Mouse (Mus musculus): Measurements from ENCODE around the gene Ntsr2.
"Not testable (repeated sequence)": the region's sequence is repeated elsewhere in the genome, so short reads cannot be mapped to it uniquely, and the experiment has no call there.

Gene Ntsr2

GRCm38 (mm10) chr12:16648273-16648672 lies 4.9 kb upstream of the Ntsr2 start:
- in situ Hi-C loops (cut with MboI, MseI), result no loop called here

GRCm38 (mm10) chr12:16649819-16650218 lies 3.4 kb upstream of the Ntsr2 start:
- in situ Hi-C loops (cut with MboI, MseI), result no loop called here

DNA sequence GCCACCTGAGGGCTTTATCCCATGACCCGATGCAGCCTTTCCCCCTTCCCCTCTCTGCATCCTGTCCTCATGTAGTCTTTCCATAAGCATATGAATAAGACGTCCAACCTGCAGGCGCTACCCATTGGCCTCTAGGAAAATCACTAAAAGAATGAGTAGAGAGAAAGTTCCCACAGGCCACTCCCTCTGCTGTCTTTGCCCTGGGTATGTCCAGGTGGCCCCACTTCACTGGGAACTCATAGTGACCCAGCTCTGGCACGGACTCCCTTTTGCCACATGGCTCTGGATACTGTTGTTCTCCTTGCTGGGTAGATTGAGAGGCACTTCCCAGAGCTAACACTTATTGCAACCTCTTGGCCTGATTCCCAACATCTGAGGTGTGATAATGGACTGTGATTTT lies 2.4 kb downstream of the Ntsr2 start:
- in situ Hi-C loops (cut with MboI, MseI), result no loop called here

DNA sequence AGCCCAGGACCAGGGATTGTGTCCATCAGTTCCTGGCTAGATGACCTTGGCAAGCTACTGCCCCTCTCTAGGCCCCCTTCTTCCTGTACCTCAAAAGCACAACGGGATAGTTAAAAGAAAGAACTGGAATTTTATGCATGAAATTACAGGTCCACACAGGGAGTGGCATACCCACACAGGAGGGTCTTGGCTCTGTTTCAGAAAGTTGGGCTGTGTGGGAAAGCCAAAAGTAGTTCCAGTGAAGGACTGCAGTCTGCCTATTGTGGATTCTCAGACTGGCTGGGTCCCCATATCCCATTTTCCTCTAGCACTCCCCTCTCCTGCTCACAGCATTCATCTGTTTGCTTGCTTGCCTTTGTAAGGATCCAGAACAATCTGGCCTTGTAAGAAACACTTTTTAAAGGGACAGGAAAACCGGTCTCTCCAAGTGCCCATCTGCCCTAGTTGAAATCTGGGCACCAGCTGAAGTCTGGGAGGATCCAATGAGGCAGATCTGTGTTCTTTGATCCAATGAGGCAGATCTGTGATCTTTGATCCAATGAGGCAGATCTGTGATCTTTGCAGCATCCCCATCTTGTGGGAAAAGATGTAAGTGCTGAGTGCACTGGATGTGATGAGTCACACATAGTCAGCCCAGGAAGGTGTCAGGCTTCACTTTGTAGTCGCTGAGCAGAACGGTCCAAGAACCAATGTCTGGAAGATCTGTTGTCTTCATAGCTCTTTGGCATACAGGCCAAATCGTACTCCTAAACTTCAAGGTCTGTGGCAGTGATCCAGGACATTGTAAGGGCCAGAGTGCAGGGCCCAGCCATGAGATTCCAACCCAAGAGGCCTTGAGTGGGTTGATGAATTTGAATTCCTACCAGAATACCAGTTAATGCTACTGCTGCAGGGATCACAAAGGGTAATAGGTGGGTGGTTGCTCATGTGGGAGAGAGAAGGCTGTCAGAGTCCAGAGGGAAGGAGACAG lies 4.0 kb downstream of the Ntsr2 start:
- in situ Hi-C loops (cut with MboI, MseI), result no loop called here

- in situ Hi-C loops (cut with MboI, MseI), result no loop called here
These were observed 8.3 kb downstream of the Ntsr2 start for GRCm38 (mm10) chr12:16661459-16661858.

DNA sequence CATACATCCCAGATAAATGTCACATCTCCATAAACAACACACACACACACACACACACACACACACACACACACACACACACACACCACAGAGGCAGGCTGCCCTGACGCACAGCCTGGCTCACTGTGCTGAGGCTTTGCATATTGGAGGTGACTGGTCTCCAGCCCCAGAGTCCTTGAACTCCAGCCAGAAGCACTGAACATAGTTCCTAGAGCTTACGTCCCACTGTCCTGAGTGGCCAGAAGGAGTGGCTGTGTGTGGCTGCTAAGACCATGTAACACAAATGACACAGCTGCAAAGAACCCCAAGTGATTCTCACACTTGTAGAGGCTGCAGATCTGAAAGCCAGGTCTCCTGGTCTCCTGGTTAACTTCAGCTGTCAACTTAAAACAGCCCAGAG lies 8.8 kb downstream of the Ntsr2 start:
- in situ Hi-C loops (cut with MboI, MseI), result no loop called here

DNA sequence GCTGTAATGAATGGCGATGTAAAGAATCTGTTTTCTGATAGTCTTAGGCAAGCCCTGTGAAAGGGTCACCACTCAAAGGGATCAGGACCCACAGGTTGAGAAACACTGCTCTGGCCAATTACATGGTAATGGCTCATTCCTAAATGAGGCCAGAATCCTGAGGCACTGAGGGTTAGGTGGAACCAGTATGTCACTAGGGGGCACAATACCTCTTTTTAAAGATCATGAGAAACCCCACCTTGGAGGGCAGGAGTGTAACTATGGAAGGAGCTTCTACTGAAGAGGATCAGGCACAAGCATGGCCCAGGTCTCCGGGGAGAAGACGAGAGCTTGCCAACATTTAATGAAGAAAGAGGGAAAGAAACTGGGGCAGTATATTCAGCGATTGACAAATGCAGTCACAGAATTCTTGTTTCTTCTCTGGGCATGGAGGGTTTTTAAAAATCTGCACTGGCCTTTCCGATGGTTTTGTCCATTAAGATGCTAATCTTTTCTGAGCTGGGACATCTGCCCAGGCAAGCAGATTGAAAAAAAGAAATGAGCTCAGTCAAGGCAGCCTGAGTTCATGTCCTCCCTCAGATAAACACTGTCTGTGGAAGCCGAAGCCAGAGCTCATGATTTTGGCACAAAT lies 9.9 kb downstream of the Ntsr2 start:
- in situ Hi-C loops (cut with MboI, MseI), result no loop called here

DNA sequence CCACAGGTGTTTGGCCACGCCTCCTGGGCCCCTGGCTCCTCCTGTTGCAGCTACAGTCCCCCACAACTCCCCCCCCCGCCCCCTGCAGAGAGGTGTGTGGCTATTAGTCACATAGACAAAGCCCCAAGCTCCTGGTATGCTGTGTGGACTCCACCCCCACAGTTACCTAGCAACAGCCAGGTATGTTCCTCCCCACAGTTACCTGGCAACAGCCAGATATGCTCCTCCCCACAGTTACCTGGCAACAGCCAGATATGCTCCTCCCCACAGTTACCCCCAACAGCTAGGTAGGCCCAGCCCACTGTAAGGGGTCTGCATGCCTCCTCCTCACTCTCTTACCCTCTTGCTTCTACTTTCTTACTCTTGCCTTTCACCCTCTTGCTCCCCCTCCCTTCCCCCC lies 11.8 kb downstream of the Ntsr2 start:
- in situ Hi-C loops (cut with MboI, MseI), result no loop called here

DNA sequence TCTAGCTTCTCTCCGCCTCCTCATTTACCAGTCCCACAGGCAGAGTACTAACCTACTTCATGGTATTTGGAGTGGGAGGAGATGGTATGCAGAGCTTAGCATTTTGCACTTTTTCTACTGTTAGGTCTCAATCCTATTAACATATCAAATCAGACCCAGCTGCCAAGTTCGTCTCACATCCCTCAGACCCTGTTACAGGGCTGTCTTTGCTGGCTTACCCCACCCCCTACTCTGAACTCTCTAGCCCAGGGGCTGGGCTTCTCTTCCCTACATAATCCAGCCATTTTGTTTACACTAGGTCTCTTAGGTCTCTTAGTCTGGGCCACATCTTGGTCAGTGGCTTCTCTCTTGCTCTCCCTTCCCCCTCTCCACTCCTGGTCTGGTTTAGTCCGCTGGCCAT lies 16.0 kb downstream of the Ntsr2 start:
- in situ Hi-C loops (cut with MboI, MseI), result no loop called here

DNA sequence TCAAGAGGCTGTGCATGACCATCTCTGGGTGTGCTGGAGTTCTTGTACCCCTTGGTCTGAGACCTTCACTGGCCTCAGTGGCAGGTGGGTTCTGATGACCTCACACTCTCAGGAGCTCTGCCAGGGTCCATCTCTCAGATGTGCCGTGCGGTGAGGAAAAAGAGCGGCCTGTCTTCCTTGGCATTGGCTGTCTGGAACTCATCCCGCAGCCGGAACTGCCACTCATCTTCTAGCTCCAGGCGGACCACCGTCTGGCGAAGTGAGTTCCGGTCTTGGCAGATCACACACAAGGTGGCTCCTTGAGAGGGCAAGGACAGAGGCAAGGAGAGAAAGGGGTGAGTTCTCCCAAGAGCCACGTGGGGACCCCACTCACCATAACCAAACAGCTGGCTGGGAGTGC lies 19.1 kb downstream of the Ntsr2 start:
- in situ Hi-C loops (cut with MboI, MseI), result no loop called here

DNA sequence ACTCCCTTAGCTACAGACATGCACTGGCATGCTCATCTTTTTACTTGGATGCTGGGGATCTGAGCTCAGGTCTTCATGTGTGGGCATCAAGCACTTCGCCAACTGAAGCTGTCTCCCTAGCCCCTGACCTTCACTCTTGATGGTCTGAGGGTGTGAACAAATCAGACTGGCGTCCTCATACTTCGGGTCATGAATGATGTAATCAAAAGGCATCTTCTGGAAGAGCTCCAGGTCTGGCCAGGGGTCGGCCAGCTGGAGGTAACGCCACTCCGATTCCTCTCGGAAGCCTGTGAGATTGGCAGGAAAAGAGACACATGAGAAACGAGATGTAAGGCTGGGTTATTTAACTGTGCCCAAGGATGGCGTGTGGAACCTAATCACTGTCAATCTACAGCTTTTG lies 37.4 kb downstream of the Ntsr2 start:
- in situ Hi-C loops (cut with MboI, MseI), result no loop called here

- in situ Hi-C loops (cut with MboI, MseI), result no loop called here
These were observed 41.6 kb downstream of the Ntsr2 start for GRCm38 (mm10) chr12:16694783-16695182.

GRCm38 (mm10) chr12:16695252-16695651 lies 42.1 kb downstream of the Ntsr2 start:
- in situ Hi-C loops (cut with MboI, MseI), result not testable (repeated sequence)

- in situ Hi-C loops (cut with MboI, MseI), result no loop called here
These were observed 43.0 kb downstream of the Ntsr2 start for GRCm38 (mm10) chr12:16696146-16696545.

GRCm38 (mm10) chr12:16698691-16699090 lies 45.5 kb downstream of the Ntsr2 start:
- in situ Hi-C loops (cut with MboI, MseI), result no loop called here
